Mouse (Mus musculus) lung, adult 2 months (tissue): ENCODE measurements around the gene Trak1.

Experiments used
- CTCF ChIP-seq: fragments of 200-500 bp; IDR thresholded peaks from 2 replicates; pipeline ENCODE4 v1.5.1; 2011; ENCODE audit warnings: mild to moderate bottlenecking, low read length, control low read depth; ENCODE audit not compliant: insufficient read depth
- POLR2A ChIP-seq: fragments of 200-500 bp; IDR thresholded peaks from 2 replicates; pipeline ENCODE4 v1.6.1; 2011; ENCODE audit warnings: low read depth, mild to moderate bottlenecking, control low read depth, low read length, borderline replicate concordance; ENCODE audit errors: extremely low read depth

DNA sequence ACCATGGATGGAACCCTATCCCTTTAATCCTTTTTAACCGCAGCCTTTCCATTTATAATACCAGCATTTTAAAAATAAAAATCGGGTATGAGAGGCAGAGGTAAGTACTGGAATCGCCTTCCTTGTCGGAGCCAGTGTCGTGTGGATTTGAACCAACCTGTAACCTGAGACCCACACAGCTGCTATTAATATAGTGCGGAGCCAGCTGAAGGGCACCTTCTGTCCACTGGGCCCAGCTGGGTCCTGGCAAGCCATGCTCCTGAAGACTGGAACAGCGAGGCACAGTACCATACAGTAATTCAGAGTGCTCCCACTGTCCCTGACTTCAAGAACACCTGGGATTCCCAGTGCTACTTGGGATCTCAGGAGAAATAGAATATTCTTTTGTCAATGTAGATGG is 44.5 kb downstream of the Trak1 start:
- TF ChIP-seq CTCF = no peak
- no peak for TF ChIP-seq POLR2A
